Mouse (Mus musculus) brain, embryonic 14.5 days (tissue): Measurements from ENCODE around the gene Zgrf1. TPM values are rescaled to one million over a fixed set of nuclear protein-coding genes. Genes with fewer than 3 reads are reported as not detected.

ENCODE experiments used
- DNase-seq: peaks from one replicate; pipeline ENCODE4 v3.0.0-alpha.2; 2011; ENCODE audit warnings: low read depth
- CTCF ChIP-seq: fragments of 200-500 bp; IDR thresholded peaks from 2 replicates; pipeline ENCODE4 v1.5.1; 2012; ENCODE audit warnings: inconsistent platforms, mild to moderate bottlenecking, moderate library complexity, borderline replicate concordance; ENCODE audit not compliant: insufficient read depth, insufficient read length; ENCODE audit errors: extremely low read depth
- POLR2A ChIP-seq: fragments of 200-500 bp; IDR thresholded peaks from 2 replicates; pipeline ENCODE4 v1.6.1; 2012; ENCODE audit warnings: mild to moderate bottlenecking, inconsistent platforms, borderline replicate concordance; ENCODE audit not compliant: poor library complexity, insufficient read depth, insufficient read length, severe bottlenecking; ENCODE audit errors: extremely low read depth
- polyA plus RNA-seq: library from polyadenylated mRNA; depleted of rRNA; stranded (reverse); fragments of >200 nt; gene quantifications from 2 replicates; pipeline ENCODE4 v1.2.3, GENCODE M21; 2012

Gene Zgrf1
- polyA plus RNA-seq, 1 experiment = 7.0 TPM

DNA sequence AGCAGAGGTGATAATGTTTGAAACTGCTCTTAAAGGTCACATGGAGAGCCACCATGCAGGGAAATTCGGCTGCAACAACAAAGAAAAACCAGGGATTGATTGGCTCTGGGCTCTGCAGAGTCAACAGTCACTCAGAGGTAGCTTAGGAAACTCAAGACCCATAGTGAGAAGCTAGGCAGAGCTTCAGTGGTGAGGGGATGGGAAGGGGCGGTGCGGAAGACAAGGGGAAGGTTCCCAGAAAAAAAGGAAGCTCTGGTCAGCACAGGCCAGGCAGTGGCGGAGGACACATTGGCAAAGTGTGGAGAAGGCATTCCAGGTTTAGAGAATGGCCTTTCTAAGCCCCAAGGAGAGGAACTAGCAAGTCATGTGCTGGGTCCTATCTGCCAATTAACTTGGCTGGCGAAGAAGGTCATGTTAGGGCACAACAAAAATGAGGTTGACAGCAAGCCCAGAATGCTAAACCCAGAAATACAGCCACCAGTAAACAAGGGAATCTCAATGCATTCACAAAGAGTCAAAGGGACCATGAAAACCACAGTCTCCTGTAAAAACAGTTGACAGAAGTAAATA is 25.7 kb upstream of the Zgrf1 start:
- TF ChIP-seq POLR2A = no peak
- no peak for TF ChIP-seq CTCF

DNA sequence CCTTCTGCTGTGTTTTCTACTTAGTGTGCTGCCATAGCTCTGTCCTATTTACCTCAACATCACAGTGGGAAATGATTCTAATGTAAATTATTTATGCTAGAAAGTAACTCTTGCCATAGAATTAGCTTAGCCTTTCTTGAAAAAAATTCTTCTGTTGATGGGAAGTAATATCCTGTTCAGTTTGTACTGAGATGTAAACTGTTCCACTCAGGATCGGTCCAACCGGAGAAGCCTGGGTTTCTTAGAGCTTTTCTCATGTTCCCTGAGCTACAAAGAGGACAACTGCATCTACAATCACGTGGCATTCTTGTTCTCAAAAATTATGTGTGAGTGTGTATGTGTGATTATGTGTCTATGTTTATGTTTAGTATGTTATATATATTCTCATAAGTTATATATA is 24.1 kb upstream of the Zgrf1 start:
- DNase-seq = no peak
- no peak for TF ChIP-seq CTCF

More for the DNA sequence above, 25.7 kb upstream of the Zgrf1 start:
- DNase-seq = no peak

DNA sequence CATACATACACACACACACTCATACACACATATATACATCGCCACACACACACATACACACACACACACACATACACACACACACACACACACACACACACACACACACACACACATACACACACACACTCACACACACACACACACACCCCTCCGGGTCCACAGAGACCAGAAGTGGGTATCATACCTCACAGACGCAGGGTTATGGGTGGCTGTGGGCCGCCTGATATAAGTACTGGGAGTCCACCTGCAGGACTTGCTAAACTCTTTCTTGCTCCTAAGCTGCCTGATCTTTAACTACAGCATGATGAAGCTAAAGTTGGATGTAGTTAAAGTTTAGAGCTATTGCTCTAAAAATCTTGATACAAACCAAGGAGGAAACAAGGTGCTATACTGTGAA is 23.5 kb upstream of the Zgrf1 start:
- TF ChIP-seq CTCF (no peak), POLR2A (no peak)

DNA sequence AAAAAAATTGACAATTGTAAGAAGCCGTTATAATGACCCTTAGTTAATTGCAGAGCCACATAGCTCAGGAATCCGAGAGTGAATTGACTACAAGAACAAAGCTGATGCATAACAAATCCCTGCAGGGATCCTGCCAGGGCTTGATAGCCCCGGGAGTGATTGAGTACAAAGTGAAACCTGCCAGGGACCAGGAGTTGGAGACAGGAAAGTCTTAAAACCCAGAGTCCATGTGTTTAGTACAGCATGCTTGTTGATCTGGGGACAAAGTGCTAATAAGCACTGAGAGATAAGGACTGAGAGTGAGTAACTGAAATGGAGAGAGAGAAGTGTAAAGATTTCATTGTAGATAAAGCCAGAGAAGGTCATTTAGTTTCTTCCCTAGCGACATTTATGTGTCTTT is 23.0 kb upstream of the Zgrf1 start:
- DNase-seq = no peak
- TF ChIP-seq POLR2A = no peak
- TF ChIP-seq CTCF = no peak

More for the DNA sequence above, 23.5 kb upstream of the Zgrf1 start:
- no peak for DNase-seq

DNA sequence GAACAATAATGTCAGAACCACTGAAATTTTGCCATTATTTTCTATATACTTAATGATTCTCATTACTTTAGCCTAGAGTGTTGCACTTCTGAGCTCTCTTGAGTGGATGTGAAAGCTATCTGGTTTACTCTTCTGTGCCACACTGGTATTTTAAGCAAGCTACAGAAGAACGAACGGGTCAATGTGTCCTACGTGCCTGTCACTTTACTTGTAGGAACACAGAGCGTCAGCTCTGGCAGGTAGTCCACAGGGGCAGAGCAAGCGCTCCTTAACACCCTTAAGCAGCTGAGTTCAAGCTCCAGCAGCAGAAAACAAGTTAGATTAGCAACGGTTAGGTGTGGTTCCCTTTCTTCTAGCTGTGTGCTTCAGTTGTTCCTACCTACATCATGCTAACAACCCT is 14.1 kb upstream of the Zgrf1 start:
- no peak for TF ChIP-seq POLR2A
- no peak for TF ChIP-seq CTCF
- no peak for DNase-seq

DNA sequence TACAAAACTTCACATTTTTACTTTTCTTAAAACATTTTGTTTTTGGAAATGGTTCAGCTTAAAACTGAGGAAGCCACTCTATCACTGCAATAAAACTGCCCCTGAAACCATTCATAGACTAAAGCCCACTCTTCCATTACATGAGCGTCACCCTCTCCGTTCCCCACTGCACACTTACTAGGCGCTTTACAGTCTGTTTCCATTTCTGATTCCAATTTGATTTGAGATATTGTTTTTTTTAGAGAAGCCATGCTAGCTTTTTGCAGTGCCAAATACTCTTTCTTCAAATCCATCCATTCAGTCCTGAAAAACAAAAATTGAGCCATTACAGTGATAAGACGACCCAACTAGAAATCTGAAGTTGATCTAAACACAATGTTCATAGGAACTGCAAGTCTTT is 9.3 kb upstream of the Zgrf1 start:
- DNase-seq = no peak
- TF ChIP-seq CTCF = no peak
- TF ChIP-seq POLR2A = no peak

DNA sequence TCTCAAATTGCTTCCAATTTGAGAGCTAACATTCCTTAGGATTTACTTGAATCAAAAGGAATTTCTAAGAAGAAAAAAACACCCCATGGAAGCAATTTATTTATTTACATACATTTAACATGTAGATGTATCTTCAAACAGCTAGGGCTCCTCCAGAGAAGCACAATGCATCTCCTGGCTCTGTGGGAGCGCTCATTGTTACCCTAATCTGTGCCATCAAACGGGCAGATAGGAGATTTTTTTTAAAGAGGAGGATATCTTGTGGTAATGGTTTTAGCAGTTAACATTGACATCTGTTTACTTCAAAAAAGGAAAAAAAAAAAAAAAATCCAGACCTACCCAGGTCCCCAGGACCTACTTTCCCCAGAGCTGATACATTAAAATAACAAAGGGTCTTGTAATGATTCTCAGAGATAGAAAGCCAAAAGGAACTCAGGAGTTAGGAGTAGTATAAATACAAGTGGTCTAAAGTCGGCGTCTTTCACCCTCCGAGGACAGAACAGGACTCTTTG is 8.6 kb upstream of the Zgrf1 start:
- TF ChIP-seq POLR2A = no peak
- no peak for TF ChIP-seq CTCF
- DNase-seq = no peak

DNA sequence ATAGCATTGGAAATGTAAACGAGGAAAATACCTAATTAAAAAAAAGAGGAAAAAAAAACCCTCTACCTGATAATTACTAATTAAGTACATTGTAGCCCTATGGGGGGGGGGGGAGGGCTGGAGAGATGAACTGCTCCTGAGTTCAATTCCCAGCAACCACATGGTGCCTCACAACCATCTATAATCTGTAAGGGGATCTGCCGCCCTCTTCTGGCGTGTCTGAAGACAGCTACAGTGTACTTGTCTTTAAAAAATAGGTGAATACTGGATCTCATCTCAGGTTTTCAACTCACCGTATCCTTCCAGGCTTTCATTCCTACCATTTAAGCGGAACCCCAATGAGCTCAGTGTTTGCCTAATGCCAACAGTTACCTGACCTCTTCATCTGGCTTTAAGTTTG is 5.4 kb upstream of the Zgrf1 start:
- TF ChIP-seq CTCF (peak; percentile 37; the same call in 1 of the 2 replicates), POLR2A (no peak)
- DNase-seq = peak; percentile 53

DNA sequence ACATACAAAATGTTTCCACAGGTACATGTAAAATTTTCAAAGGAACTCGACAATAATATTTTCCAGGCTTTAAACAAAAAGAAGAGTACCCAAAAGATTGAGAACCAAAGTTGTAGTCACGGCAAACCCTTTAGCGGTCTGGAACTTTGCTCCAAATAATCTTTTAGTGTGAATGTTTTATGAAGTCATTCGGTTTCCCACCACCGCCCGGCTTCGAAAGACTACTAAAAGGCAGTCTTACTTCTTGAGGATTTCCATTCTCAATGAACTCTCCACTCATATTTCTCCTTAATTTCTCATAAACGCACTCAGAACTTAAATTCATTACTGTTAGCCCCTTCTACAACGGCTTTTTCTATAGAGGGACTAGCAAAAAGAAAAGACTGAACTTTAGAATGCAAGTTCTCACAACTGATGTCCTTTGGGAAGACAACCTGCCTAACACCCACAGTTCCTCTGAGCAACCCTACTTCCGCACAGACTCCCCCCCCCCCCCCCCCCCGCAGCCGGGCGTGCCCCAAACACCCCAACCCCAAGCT is 786 bp upstream of the Zgrf1 start:
- TF ChIP-seq POLR2A (no peak), CTCF (no peak)

DNA sequence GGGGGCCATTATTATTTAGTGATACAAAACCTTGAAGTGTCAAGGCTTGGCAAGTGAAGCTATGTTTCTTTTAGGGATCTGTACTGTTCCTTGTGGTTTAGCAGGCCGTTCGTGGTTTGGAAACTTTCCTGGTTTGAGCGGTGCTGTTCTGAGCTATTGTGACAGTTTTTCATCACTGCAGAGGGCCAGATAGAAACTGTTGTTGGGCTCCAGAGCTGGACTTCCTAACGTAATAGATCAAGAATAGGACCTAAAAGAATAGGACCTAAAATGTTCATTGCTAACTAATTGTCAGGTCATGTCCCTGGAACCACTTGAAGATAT is 393 bp downstream of the Zgrf1 start:
- no peak for DNase-seq
- TF ChIP-seq CTCF = no peak

More for the DNA sequence above, 786 bp upstream of the Zgrf1 start:
- no peak for DNase-seq

DNA sequence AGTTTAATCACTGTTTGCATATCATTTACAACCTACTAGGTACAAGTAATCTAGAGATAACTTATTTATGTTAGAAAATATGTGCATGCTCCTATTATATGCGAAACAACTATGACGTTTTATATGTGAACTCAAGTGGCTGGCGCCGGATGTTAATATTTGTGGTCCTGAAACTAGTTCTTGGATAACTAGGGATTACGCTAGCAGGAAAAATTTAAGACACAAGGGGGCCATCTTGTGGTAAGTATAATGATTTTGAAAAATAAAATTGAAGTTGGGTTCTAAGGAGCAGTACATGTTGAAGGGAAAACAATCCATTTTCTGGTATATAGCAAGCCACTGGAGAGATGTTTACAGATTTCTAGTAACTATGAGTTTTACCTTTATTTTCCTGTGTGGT is 1.4 kb downstream of the Zgrf1 start:
- DNase-seq = peak; percentile 53
- TF ChIP-seq CTCF (no peak), POLR2A (no peak)

DNA sequence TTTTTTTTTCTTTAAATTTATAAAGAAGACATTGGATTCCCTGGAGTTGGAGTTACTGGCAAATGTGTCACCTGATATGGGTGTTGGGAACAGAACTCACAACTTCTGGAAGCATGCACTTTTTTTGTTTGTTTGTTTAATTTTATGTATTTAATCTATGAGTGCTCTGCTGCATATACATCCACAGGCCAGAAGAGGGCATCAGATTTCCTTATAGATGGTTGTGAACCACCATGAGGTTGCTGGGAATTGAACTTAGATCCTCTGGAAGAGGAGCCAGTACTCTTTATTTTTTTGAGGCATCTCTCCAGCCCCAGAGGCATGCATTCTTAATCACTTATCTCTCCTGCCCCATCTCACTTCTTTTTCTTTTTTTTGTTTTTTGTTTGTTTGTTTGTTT is 4.9 kb downstream of the Zgrf1 start:
- DNase-seq = no peak
- TF ChIP-seq CTCF = no peak
- no peak for TF ChIP-seq POLR2A

DNA sequence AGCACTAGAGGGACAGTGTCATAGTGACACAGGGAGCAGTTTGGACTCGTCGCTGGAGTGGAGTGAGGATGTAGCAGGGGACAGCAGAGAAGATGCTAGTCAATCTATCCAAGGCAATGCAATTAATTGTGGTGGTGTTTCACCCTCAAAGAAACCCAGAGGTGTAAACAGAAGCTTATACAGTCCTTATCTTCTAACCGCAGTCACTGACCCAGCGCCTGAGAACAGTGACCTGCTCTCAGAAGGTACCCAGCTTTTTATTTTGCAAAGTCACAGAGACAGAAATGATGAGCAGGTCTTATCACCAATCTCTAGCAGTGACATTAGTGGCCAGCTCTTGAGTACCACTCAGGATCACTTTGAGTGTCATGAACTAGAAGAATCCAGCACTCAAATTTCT is 9.7 kb downstream of the Zgrf1 start:
- TF ChIP-seq CTCF = no peak
- TF ChIP-seq POLR2A = no peak
- no peak for DNase-seq

DNA sequence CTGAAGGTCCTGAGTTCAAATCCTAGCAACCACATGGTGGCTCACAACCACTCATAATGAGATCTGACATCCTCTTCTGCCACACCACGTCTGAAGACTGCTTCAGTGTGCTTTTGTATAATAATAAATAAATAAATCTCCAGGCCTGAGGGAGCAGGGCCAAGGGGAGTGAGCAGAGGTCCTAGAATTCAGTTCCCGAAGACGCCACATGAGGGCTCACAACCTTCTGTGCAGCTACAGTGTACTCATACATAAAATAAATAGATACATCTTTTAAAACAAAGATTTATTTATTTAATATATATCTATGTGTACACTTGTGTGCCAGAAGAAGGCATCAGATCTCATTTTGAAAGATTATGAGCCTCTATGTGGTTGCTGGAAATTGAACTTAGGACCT is 11.8 kb downstream of the Zgrf1 start:
- peak; percentile 27; the same call in 1 of the 2 replicates for TF ChIP-seq CTCF
- no peak for TF ChIP-seq POLR2A
- DNase-seq = no peak
